Mouse (Mus musculus): ENCODE data around the gene Islr2.

GRCm38 (mm10) chr9:58169426-58169825 lies 34.7 kb downstream of the Islr2 start:
- TF ChIP-seq CTCF (IDR thresholded peaks at IDR 0.05; ENCODE audit: control insufficient read depth, insufficient read depth, low read length) (no peak), POLR2A (IDR thresholded peaks at IDR 0.05; ENCODE audit: borderline replicate concordance, control insufficient read depth, low read depth, low read length) (no peak)
